Mouse (Mus musculus) monocyte, adult 2 months (primary cell): ENCODE results near the gene H1foo.

Experiments used
- DNase-seq, 2 experiments: peaks; one replicate each; pipeline ENCODE4 v3.0.0; 2022; ENCODE audit warnings: low spot score in 2 of 2, low read depth in 1 of 2

H1foo gene

GRCm38 (mm10) chr6:115960322-115960721, 15.6 kb downstream of the H1foo start:
- DNase-seq: no peak

DNA sequence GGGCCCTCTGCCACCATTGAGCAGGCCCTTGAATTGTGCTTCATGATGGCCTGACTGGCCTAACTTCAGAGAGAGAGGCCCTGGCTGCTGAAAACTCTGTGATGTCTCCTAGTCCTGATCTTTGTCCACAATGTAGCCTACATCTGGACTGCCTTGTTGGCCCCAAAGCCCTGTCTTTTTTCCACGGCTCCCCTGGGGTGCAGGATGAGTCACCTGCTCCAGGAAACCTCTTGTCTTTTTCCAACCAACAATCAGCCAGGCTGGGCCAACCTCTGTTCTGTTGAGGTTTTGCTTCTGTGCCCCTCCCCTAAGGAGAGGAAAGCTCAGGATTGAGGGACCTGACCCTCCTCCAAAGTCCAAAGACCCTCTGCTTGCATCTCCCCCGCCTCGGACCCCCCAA, 17.0 kb downstream of the H1foo start:
- no peak for DNase-seq

- DNase-seq: no peak
These were observed 17.8 kb downstream of the H1foo start for GRCm38 (mm10) chr6:115962439-115963085.

DNA sequence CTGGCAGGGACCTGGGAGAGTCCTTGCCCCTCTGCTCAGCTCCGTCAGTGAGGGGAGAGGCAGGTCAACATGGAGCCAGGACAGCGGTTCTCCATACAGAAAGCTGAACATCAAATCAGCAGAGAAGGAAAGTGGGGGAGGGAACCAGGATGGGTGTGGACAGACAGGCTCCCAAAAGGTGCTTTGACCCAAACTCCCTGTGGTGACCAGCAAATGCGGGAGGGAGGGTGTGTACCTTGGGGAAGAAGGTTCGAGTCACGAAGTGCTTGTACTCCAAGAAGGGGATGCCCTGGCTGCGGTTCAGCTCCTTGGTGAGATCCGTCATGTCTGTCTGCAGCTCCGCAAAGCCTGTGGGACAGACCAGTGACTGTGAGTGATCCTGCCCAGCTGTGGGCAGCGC, 18.9 kb downstream of the H1foo start:
- DNase-seq: no peak

DNA sequence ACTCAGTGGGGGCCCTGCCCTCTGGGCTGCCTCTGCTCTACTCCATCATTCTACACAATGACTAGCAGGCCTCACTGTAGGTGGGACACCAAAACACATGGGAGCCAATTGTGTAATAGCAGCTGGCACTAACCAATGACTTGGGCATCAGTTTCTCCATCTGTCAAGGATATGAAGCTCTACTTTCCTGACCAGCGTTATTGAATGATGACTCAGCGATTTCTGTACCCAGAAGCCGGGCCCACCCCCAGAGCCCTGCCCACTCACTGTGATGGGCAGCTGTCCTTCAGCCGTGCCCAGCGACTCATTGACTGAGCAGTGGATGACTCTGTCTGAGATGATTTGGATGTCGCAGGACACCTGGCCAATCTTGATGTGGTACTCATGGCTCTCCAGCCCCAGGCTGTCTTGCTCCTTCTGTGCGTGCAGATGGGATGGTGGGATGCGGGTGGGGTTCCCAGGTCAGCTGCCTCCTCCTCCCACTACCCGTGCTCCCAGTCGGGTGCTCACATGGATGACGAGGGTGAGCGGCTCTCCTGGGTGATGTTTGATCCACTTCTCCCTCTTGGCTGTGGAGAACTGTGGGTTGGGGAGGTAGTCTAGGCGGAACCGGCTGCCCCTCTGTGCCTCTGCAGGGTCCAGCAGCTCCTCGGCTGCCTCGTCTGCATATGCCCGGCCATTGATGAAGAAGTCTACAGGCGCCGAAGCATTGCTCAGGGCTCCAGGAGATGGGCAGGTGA, 21.7 kb downstream of the H1foo start:
- no peak for DNase-seq

DNA sequence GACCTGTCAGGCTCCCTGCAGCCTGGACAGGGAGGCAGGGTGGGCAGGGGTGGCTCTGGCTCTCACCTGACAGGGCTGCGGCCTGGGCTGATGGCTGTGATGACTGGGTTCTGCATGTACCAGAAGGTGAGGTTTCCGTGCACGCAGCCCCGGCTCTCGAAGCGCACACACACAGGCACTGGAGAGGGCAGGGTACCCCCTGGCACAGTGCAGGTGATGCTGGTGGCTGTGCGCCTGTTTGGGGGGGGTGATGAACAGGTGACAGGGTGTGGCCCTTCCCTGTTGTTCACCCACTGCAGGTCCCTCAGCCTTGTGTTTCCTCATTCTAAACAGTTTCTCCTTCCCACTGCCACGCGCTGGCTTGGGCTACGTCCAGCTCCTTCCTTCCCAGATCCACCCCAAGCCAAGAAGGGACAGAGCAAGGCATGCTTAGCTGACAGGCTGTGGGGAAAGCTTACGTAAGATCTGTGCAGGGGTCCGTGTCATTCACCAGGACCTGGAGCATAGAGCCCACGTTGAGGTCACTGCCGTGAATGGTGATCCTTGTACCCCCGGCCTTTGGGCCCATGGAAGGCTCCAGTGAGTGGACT, 22.6 kb downstream of the H1foo start:
- no peak for DNase-seq

DNA sequence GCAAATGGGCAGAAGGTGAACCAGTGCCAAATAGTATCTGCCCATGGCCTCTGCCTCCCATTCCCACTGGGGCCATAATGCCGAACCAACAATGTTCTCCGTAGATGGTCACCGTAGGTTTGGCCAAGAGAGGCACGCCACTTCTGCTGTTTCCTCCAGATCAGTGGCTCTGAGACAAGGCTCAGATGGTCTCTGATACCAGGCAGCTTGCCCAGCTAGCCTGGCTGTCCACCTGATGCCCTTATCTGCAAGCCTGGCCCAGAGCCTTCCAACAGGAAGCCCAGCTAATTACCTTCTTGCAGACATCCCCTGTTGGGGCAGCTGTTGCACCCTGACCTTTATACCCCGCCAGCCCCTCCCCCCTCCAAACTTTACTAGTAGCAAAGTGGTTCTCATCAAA, 23.3 kb downstream of the H1foo start:
- DNase-seq: no peak

- DNase-seq: no peak
These were observed 24.0 kb downstream of the H1foo start for GRCm38 (mm10) chr6:115968700-115969099.

GRCm38 (mm10) chr6:115969103-115969502, 24.4 kb downstream of the H1foo start:
- DNase-seq: no peak

GRCm38 (mm10) chr6:115969952-115970351, 25.2 kb downstream of the H1foo start:
- peak in 1 of 2 experiments; percentile 21 for DNase-seq

GRCm38 (mm10) chr6:115971273-115972060, 26.7 kb downstream of the H1foo start:
- no peak for DNase-seq

DNA sequence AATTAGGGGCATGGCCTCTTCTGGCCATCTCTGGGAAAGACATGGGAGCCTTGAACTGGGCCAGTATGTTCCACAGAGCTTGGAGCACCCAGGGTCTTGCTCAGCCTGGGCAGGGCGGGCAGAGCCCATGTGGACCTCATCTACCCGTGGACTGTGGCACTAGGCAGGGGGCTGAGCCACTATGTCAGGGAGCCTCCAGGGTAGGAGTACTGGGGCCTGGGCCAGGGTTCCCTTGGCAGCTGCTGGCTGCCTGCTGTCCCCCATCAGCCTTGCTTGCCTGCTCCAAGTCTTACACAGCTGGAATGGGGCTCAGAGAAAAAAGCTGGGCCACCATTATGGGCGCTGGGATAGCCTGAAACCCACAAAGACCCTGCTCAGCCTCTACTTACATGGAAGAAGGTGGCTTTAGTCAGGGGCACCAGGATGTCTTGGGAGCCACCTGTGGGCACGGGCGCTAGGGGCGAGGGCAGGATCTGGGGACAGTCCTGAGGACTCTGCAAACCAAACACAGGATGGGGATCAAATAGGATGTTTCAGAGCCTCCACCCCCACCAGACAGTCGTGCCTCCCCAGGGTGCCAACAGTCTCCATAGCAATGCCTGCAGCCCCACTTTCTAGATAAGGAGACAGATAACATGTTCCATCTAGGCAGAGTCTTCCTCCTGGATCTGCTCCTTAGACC, 27.5 kb downstream of the H1foo start:
- no peak for DNase-seq

GRCm38 (mm10) chr6:115973139-115973875, 28.6 kb downstream of the H1foo start:
- no peak for DNase-seq

GRCm38 (mm10) chr6:115973881-115974662, 29.3 kb downstream of the H1foo start:
- DNase-seq: no peak

DNA sequence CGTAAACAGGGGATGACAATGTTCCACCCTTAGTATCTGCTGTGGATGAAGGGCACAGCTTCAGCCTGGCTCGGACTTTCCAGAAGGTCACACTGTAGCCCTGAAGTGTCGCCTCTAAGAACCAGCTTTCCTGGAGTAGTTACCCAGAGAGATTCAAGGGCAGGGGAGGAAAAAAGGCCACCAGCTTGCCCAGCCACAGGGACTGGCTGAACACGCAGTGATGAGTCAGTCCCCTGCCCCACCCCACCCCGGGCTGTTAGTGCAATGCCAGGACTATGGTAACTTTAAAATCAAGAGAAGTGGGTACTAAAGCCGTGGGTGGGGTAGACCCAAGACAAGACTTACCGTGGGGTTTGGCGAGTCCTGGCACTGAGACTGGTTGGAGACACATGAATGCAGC, 30.9 kb downstream of the H1foo start:
- DNase-seq: no peak

DNA sequence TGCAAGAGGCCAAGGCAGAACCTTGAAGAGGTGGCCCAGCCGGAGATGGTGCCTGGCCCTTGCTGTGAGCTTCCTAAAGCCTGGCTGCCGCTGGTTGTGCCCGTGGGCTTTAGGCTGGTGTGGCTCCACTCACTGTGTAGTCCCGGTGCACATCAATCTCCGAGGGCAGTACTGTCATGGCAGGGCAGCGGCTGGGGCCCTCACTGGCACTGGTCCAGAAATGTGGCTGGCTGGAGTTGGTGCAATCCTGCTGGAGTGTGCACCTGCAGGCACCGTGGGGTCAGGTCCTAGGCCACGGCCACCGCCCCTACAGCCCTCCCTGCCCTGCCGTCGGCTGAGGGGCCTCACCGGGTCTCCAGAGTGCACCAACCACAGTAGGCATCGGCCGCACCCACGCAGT, 33.1 kb downstream of the H1foo start:
- no peak for DNase-seq

- DNase-seq: no peak
These were observed 33.9 kb downstream of the H1foo start for GRCm38 (mm10) chr6:115978596-115978995.

GRCm38 (mm10) chr6:115982889-115983288, 38.2 kb downstream of the H1foo start:
- DNase-seq: no peak

GRCm38 (mm10) chr6:115983306-115984038, 38.7 kb downstream of the H1foo start:
- DNase-seq: no peak
